In genomic region chr2:73269666-73270065, GRCm38 (mm10) we compare ENCODE assay signal across 15 mouse cellular contexts. TPM values are rescaled to one million over a fixed set of nuclear protein-coding genes. Genes with fewer than 3 reads are reported as not detected.
DNase-seq lines count a peak whose midpoint lies in the region; ATAC-seq lines count a peak whose summit lies in the region.
"Had no signal": no experiment of that assay in that cellular context is flagged by ENCODE, and none has a peak within 500 bp of the region (broad histone marks: within the 10 kb centered on the region; RNA-seq: fewer than 3 reads in every experiment).

No protein-coding gene starts in this region.

- H3K4me1 ChIP-seq in heart, embryonic 10.5 days = peaks cover 62% of the 10 kb centered on the region
- H3K4me1 ChIP-seq in heart, embryonic 11.5 days (ENCODE audit: control insufficient read depth, insufficient read depth, low read length) = peaks cover 27% of the 10 kb centered on the region
- H3K4me1 ChIP-seq in forebrain, embryonic 15.5 days = peaks cover 56% of the 10 kb centered on the region
- peaks cover 39% of the 10 kb centered on the region for H3K4me1 ChIP-seq in midbrain, embryonic 15.5 days

- H3K9me3 ChIP-seq in heart, embryonic 10.5 days = no peaks in the 10 kb centered on the region
- H3K9me3 ChIP-seq in heart, embryonic 11.5 days (replicated peaks; ENCODE audit: control insufficient read depth, low read length) = no peaks in the 10 kb centered on the region
- no peaks in the 10 kb centered on the region for H3K9me3 ChIP-seq in forebrain, embryonic 15.5 days
- no peaks in the 10 kb centered on the region for H3K9me3 ChIP-seq in midbrain, embryonic 15.5 days
- H3K9me3 ChIP-seq: embryonic facial prominence, embryonic 12.5 days; limb, embryonic 15.5 days; stomach, embryonic 15.5 days had no signal

- no peak for DNase-seq in heart, embryonic 10.5 days (ENCODE audit: low spot score)
- peak; percentile 46 for DNase-seq in embryo, embryonic 10.5 days (ENCODE audit: low spot score)
- no peak for DNase-seq in right cerebral cortex, postnatal 25 days
- no peak for DNase-seq in gastrocnemius, adult 8-10 months (ENCODE audit: low spot score in 2 of 2)
- DNase-seq in urinary bladder, postnatal 36 days (ENCODE audit: low spot score in 2 of 2) = no peak

- peak overlapping the region; percentile 32 for H3K4me3 ChIP-seq in heart, embryonic 10.5 days
- H3K4me3 ChIP-seq in heart, embryonic 11.5 days (ENCODE audit: low read depth, low read length) = no peak overlapping the region
- peak overlapping the region; percentile 16; the same call in 1 of the 2 replicates for H3K4me3 ChIP-seq in forebrain, embryonic 15.5 days
- no peak overlapping the region for H3K4me3 ChIP-seq in midbrain, embryonic 15.5 days
- H3K4me3 ChIP-seq: embryonic facial prominence, embryonic 12.5 days; layer of hippocampus, adult 2 months; limb, embryonic 15.5 days; stomach, embryonic 15.5 days had no signal

- no peaks in the 10 kb centered on the region for H3K36me3 ChIP-seq in heart, embryonic 10.5 days
- no peaks in the 10 kb centered on the region for H3K36me3 ChIP-seq in heart, embryonic 11.5 days (ENCODE audit: control insufficient read depth, insufficient read depth, low read length)
- H3K36me3 ChIP-seq in forebrain, embryonic 15.5 days = no peaks in the 10 kb centered on the region
- H3K36me3 ChIP-seq in midbrain, embryonic 15.5 days (replicated peaks) = no peaks in the 10 kb centered on the region
- H3K36me3 ChIP-seq: embryonic facial prominence, embryonic 12.5 days; limb, embryonic 15.5 days; stomach, embryonic 15.5 days had no signal

- ATAC-seq in heart, embryonic 11.5 days (replicated peaks; ENCODE audit: insufficient number of reproducible peaks, low FRiP score, low TSS enrichment) = no peak
- no peak for ATAC-seq in forebrain, embryonic 15.5 days (replicated peaks)
- no peak for ATAC-seq in midbrain, embryonic 15.5 days (replicated peaks)

- H3K9ac ChIP-seq in heart, embryonic 11.5 days (ENCODE audit: low read depth, low read length) = no peak overlapping the region
- 0 out of 2 replicates have a peak overlapping the region, but pooled peaks have one; percentile 2 for H3K9ac ChIP-seq in forebrain, embryonic 15.5 days (replicated peaks)
- no peak overlapping the region for H3K9ac ChIP-seq in midbrain, embryonic 15.5 days
- H3K9ac ChIP-seq: embryonic facial prominence, embryonic 12.5 days; limb, embryonic 15.5 days; stomach, embryonic 15.5 days had no signal

- under 1% methylated on average over 17 of the region's 17 CpGs for WGBS in heart, embryonic 10.5 days
- WGBS in heart, embryonic 11.5 days (ENCODE audit: insufficient replicate concordance) = under 1% methylated on average over 17 of the region's 17 CpGs
- WGBS in forebrain, embryonic 15.5 days = under 1% methylated on average over 17 of the region's 17 CpGs
- WGBS in midbrain, embryonic 15.5 days = 0% methylated on average over 16 of the region's 17 CpGs

- no peak overlapping the region for H3K4me2 ChIP-seq in heart, embryonic 11.5 days
- H3K4me2 ChIP-seq in forebrain, embryonic 15.5 days (replicated peaks) = peak overlapping the region; percentile 46
- H3K4me2 ChIP-seq in midbrain, embryonic 15.5 days = 0 out of 2 replicates have a peak overlapping the region, but pooled peaks have one; percentile 55
- H3K4me2 ChIP-seq: limb, embryonic 15.5 days; stomach, embryonic 15.5 days had no signal

- H3K27me3 ChIP-seq in heart, embryonic 10.5 days (ENCODE audit: insufficient read depth, poor library complexity, severe bottlenecking) = peaks cover 98% of the 10 kb centered on the region
- H3K27me3 ChIP-seq in heart, embryonic 11.5 days (ENCODE audit: control insufficient read depth, insufficient read depth, low read length) = peaks cover 88% of the 10 kb centered on the region
- peaks cover 44% of the 10 kb centered on the region for H3K27me3 ChIP-seq in forebrain, embryonic 15.5 days
- H3K27me3 ChIP-seq in midbrain, embryonic 15.5 days (replicated peaks) = peaks cover 64% of the 10 kb centered on the region

- H3K27ac ChIP-seq in heart, embryonic 10.5 days = no peak overlapping the region
- no peak overlapping the region for H3K27ac ChIP-seq in heart, embryonic 11.5 days (ENCODE audit: low read depth, low read length)
- peak overlapping the region; percentile 85 for H3K27ac ChIP-seq in forebrain, embryonic 15.5 days (replicated peaks)
- H3K27ac ChIP-seq in midbrain, embryonic 15.5 days = no peak overlapping the region
- H3K27ac ChIP-seq: embryonic facial prominence, embryonic 12.5 days; layer of hippocampus, adult 2 months; limb, embryonic 15.5 days; stomach, embryonic 15.5 days had no signal

RNA-seq across cellular contexts. Expression of gene Sp9, which starts 2.1 kb away (rescaled TPM):
- not detected in 2 replicates for polyA plus RNA-seq in heart, embryonic 10.5 days (2016; fragmentation: Nextera tagmentation; extraction: Ambion mirVana)
- 0.04 TPM in 1 of 2 replicates, not detected in the other for polyA plus RNA-seq in heart, embryonic 11.5 days (2014; fragmentation: Nextera tagmentation; extraction: Ambion mirVana)
- polyA plus RNA-seq in forebrain, embryonic 15.5 days (2015; fragmentation: Nextera tagmentation; extraction: Ambion mirVana) = 12.4 and 13.5 TPM in 2 replicates
- polyA plus RNA-seq in midbrain, embryonic 15.5 days (2015; fragmentation: Nextera tagmentation; extraction: Ambion mirVana) = 3.5 and 5.3 TPM in 2 replicates
- not detected for total RNA-seq in gastrocnemius, adult 8-10 months (2022)
- total RNA-seq: adrenal gland, adult 18-20 months; gastrocnemius, adult 18-20 months had no signal
- polyA plus RNA-seq: heart, embryonic 14.5 days had no signal

RNA-seq across cellular contexts. Expression of gene Scrn3, which starts 42.7 kb away (rescaled TPM):
- 15.1 and 16.6 TPM in 2 replicates for polyA plus RNA-seq in heart, embryonic 10.5 days (2016; fragmentation: Nextera tagmentation; extraction: Ambion mirVana)
- polyA plus RNA-seq in heart, embryonic 11.5 days (2014; fragmentation: Nextera tagmentation; extraction: Ambion mirVana) = 12.5 and 17.5 TPM in 2 replicates
- polyA plus RNA-seq in forebrain, embryonic 15.5 days (2015; fragmentation: Nextera tagmentation; extraction: Ambion mirVana) = 8.5 and 9.3 TPM in 2 replicates
- 6.9 and 7.7 TPM in 2 replicates for polyA plus RNA-seq in midbrain, embryonic 15.5 days (2015; fragmentation: Nextera tagmentation; extraction: Ambion mirVana)
- 10 to 100 TPM; 57.9 to 59.9 (median 58.6) TPM for total RNA-seq in gastrocnemius, adult 8-10 months (2022)

RNA-seq across cellular contexts. Expression of gene Cir1, which starts 42.8 kb away (rescaled TPM):
- polyA plus RNA-seq in heart, embryonic 10.5 days (2016; fragmentation: Nextera tagmentation; extraction: Ambion mirVana) = 9.7 and 12.0 TPM in 2 replicates
- polyA plus RNA-seq in heart, embryonic 11.5 days (2014; fragmentation: Nextera tagmentation; extraction: Ambion mirVana) = 17.1 and 17.6 TPM in 2 replicates
- polyA plus RNA-seq in forebrain, embryonic 15.5 days (2015; fragmentation: Nextera tagmentation; extraction: Ambion mirVana) = 28.5 and 30.5 TPM in 2 replicates
- polyA plus RNA-seq in midbrain, embryonic 15.5 days (2015; fragmentation: Nextera tagmentation; extraction: Ambion mirVana) = 26.2 and 27.4 TPM in 2 replicates
- total RNA-seq in gastrocnemius, adult 8-10 months (2022) = 10 to 100 TPM in 2 of 4 experiments, 1 to 10 TPM in 2; 8.8 to 14.1 (median 11.7) TPM

RNA-seq across cellular contexts. Expression of gene Ola1, which starts 50.9 kb away (rescaled TPM):
- 73.2 and 80.8 TPM in 2 replicates for polyA plus RNA-seq in heart, embryonic 10.5 days (2016; fragmentation: Nextera tagmentation; extraction: Ambion mirVana)
- 70.5 and 78.4 TPM in 2 replicates for polyA plus RNA-seq in heart, embryonic 11.5 days (2014; fragmentation: Nextera tagmentation; extraction: Ambion mirVana)
- polyA plus RNA-seq in forebrain, embryonic 15.5 days (2015; fragmentation: Nextera tagmentation; extraction: Ambion mirVana) = 97.2 and 99.5 TPM in 2 replicates
- polyA plus RNA-seq in midbrain, embryonic 15.5 days (2015; fragmentation: Nextera tagmentation; extraction: Ambion mirVana) = 84.1 and 91.3 TPM in 2 replicates
- total RNA-seq in gastrocnemius, adult 8-10 months (2022) = 10 to 100 TPM; 49.7 to 61.4 (median 53.0) TPM

Comparison
In these comparisons a context has a peak if more than half of its experiments do, and no peak if none do; other contexts are left out.
1. H3K4me3 ChIP-seq: peak in heart, embryonic 10.5 days (single experiment) and forebrain, embryonic 15.5 days (single experiment); none in heart, embryonic 11.5 days (single experiment) and midbrain, embryonic 15.5 days (single experiment).